Mouse (Mus musculus): ENCODE results near the gene Ltc4s. TPM values are rescaled to one million over a fixed set of nuclear protein-coding genes. Genes with fewer than 3 reads are reported as not detected.

Gene Ltc4s
- total RNA-seq (2021), result 10 to 100 TPM; 11.3 to 11.4 TPM

- intact Hi-C loops (cut with DNase I), result no loop called here
- peak in 1 of 2 experiments; percentile 73 for DNase-seq (ENCODE audit: extremely low spot score in 1 of 2, low spot score in 2 of 2)
Observed at GRCm38 (mm10) chr11:50238324-50238723, at the start of gene Ltc4s. Ltc4s (minus strand) TSS chr11:50238616.

- DNase-seq (ENCODE audit: extremely low spot score in 1 of 2, low spot score in 2 of 2), result no peak
- intact Hi-C loops (cut with DNase I), result no loop called here
Observed at GRCm38 (mm10) chr11:50286428-50286827, 48.0 kb upstream of the Ltc4s start.

- DNase-seq (ENCODE audit: extremely low spot score in 1 of 2, low spot score in 2 of 2), result no peak
- intact Hi-C loops (cut with DNase I), result no loop called here
Observed at GRCm38 (mm10) chr11:50285696-50286095, 47.3 kb upstream of the Ltc4s start.

GRCm38 (mm10) chr11:50285263-50285662 is 46.8 kb upstream of the Ltc4s start:
- intact Hi-C loops (cut with DNase I), result no loop called here
- no peak for DNase-seq (ENCODE audit: extremely low spot score in 1 of 2, low spot score in 2 of 2)

GRCm38 (mm10) chr11:50280053-50280452 is 41.6 kb upstream of the Ltc4s start:
- no peak for DNase-seq (ENCODE audit: extremely low spot score in 1 of 2, low spot score in 2 of 2)

GRCm38 (mm10) chr11:50279005-50279404 is 40.6 kb upstream of the Ltc4s start:
- no peak for DNase-seq (ENCODE audit: extremely low spot score in 1 of 2, low spot score in 2 of 2)

More at GRCm38 (mm10) chr11:50280053-50280452, 41.6 kb upstream of the Ltc4s start:
- intact Hi-C loops (cut with DNase I), result no loop called here

GRCm38 (mm10) chr11:50277706-50278105 is 39.3 kb upstream of the Ltc4s start:
- intact Hi-C loops (cut with DNase I), result no loop called here
- DNase-seq (ENCODE audit: extremely low spot score in 1 of 2, low spot score in 2 of 2), result no peak

More at GRCm38 (mm10) chr11:50279005-50279404, 40.6 kb upstream of the Ltc4s start:
- intact Hi-C loops (cut with DNase I), result no loop called here

- no peak for DNase-seq (ENCODE audit: extremely low spot score in 1 of 2, low spot score in 2 of 2)
- intact Hi-C loops (cut with DNase I), result no loop called here
Observed at GRCm38 (mm10) chr11:50277025-50277424, 38.6 kb upstream of the Ltc4s start.

GRCm38 (mm10) chr11:50275568-50276151 is 37.2 kb upstream of the Ltc4s start:
- no peak for DNase-seq (ENCODE audit: extremely low spot score in 1 of 2, low spot score in 2 of 2)
- intact Hi-C loops (cut with DNase I), result no loop called here

GRCm38 (mm10) chr11:50275077-50275476 is 36.7 kb upstream of the Ltc4s start:
- intact Hi-C loops (cut with DNase I), result no loop called here
- no peak for DNase-seq (ENCODE audit: extremely low spot score in 1 of 2, low spot score in 2 of 2)

- intact Hi-C loops (cut with DNase I), result no loop called here
- peak in 1 of 2 experiments; percentile 7 for DNase-seq (ENCODE audit: extremely low spot score in 1 of 2, low spot score in 2 of 2)
Observed at GRCm38 (mm10) chr11:50272819-50273218, 34.4 kb upstream of the Ltc4s start.

- intact Hi-C loops (cut with DNase I), result no loop called here
- no peak for DNase-seq (ENCODE audit: extremely low spot score in 1 of 2, low spot score in 2 of 2)
Observed at GRCm38 (mm10) chr11:50269885-50270284, 31.5 kb upstream of the Ltc4s start.

- intact Hi-C loops (cut with DNase I), result no loop called here
- no peak for DNase-seq (ENCODE audit: extremely low spot score in 1 of 2, low spot score in 2 of 2)
Observed at GRCm38 (mm10) chr11:50269163-50269562, 30.7 kb upstream of the Ltc4s start.

GRCm38 (mm10) chr11:50266997-50267396 is 28.6 kb upstream of the Ltc4s start:
- DNase-seq (ENCODE audit: extremely low spot score in 1 of 2, low spot score in 2 of 2), result no peak
- intact Hi-C loops (cut with DNase I), result no loop called here

GRCm38 (mm10) chr11:50265931-50266330 is 27.5 kb upstream of the Ltc4s start:
- DNase-seq (ENCODE audit: extremely low spot score in 1 of 2, low spot score in 2 of 2), result no peak
- intact Hi-C loops (cut with DNase I), result no loop called here

GRCm38 (mm10) chr11:50263198-50263597 is 24.8 kb upstream of the Ltc4s start:
- intact Hi-C loops (cut with DNase I), result no loop called here
- no peak for DNase-seq (ENCODE audit: extremely low spot score in 1 of 2, low spot score in 2 of 2)

GRCm38 (mm10) chr11:50262020-50262419 is 23.6 kb upstream of the Ltc4s start:
- no peak for DNase-seq (ENCODE audit: extremely low spot score in 1 of 2, low spot score in 2 of 2)
- intact Hi-C loops (cut with DNase I), result no loop called here

- DNase-seq (ENCODE audit: extremely low spot score in 1 of 2, low spot score in 2 of 2), result no peak
- intact Hi-C loops (cut with DNase I), result no loop called here
Observed at GRCm38 (mm10) chr11:50258310-50258709, 19.9 kb upstream of the Ltc4s start.

GRCm38 (mm10) chr11:50256615-50257014 is 18.2 kb upstream of the Ltc4s start:
- intact Hi-C loops (cut with DNase I), result no loop called here
- no peak for DNase-seq (ENCODE audit: extremely low spot score in 1 of 2, low spot score in 2 of 2)

GRCm38 (mm10) chr11:50254010-50254580 is 15.7 kb upstream of the Ltc4s start:
- intact Hi-C loops (cut with DNase I), result no loop called here
- DNase-seq (ENCODE audit: extremely low spot score in 1 of 2, low spot score in 2 of 2), result peak; percentile 74 to 80

- peak in 1 of 2 experiments; percentile 13 for DNase-seq (ENCODE audit: extremely low spot score in 1 of 2, low spot score in 2 of 2)
- intact Hi-C loops (cut with DNase I), result no loop called here
Observed at GRCm38 (mm10) chr11:50253393-50253792, 15.0 kb upstream of the Ltc4s start.
